Mouse (Mus musculus): ENCODE data around the gene Tmem104. TPM values are rescaled to one million over a fixed set of nuclear protein-coding genes. Genes with fewer than 3 reads are reported as not detected.
A peak's percentile ranks its signal among the peaks of the same experiment; 100 is the strongest.

Tmem104 gene
- polyA plus RNA-seq, 1 experiment from 2014 or later: 10.7 TPM

DNA sequence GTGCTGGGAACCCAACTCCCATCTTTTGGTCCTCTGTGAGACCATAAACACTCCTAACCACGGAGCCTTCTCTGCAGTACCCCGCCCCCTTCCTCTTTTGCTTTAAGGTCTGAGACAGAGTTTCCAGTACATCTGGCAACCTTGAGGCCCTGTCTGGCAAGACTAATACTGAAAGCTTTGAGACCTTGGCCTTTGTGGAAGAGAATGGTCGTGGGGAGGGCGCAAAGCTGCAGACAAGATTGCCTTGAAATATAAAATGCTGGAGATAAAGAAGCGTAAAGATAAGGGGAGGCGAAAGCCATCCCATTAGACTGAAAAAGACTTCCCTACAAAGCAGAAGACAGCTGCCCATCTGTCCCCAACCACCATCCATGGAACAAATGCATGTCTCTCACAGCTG is 88.2 kb downstream of the Tmem104 start:
- Histone ChIP-seq H3K27ac (no peak overlapping the region), H3K9me3 (ENCODE audit: control insufficient read depth, low read length) (no peaks in the 10 kb centered on the region), H3K36me3 (replicated peaks; ENCODE audit: control insufficient read depth, insufficient read depth) (0 out of 2 replicates have a peak, but pooled peaks cover 7% of the 10 kb centered on the region), H3K4me2 (replicated peaks) (peak overlapping the region; percentile 65), H3K4me1 (replicated peaks; ENCODE audit: control insufficient read depth, insufficient read depth, low read length) (peaks cover 18% of the 10 kb centered on the region), H3K4me3 (replicated peaks; ENCODE audit: low read length) (peak overlapping the region; percentile 54; the same call in 1 of the 2 replicates), H3K27me3 (ENCODE audit: control insufficient read depth, insufficient read depth, low read length) (no peaks in the 10 kb centered on the region), H3K9ac (peak overlapping the region; percentile 59)
- WGBS: 94% methylated on average over 6 of the region's 6 CpGs
- DNase-seq (ENCODE audit: low spot score) (no peak), ATAC-seq (ENCODE audit: low FRiP score) (no peak)

DNA sequence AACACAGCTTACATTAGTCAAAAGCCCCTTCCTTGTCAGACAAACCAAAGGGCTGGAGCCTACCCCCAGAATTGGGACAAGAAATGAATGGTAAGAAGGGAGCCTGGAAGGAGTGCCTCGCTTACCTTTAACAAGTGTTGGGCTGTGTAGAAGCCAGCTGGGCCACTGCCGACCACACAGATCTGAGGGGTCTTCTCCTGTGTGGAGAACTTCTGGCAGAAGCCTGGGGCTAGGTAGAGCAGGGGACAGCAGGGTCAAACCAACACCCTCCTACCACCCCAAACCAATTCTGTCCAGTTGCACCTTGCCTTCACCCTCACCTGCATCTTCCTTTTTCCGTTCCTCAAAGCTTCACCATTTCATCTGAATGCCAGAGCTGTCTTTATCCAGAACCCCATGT is 88.7 kb downstream of the Tmem104 start:
- H3K4me1 ChIP-seq (replicated peaks; ENCODE audit: control insufficient read depth, insufficient read depth, low read length): peaks cover 18% of the 10 kb centered on the region
- ATAC-seq (ENCODE audit: low FRiP score): no peak
- H3K4me2 ChIP-seq (replicated peaks): peak overlapping the region; percentile 65
- 63% methylated on average over 3 of the region's 3 CpGs for WGBS
- peak overlapping the region; percentile 54 for H3K4me3 ChIP-seq (replicated peaks; ENCODE audit: low read length)
- H3K9me3 ChIP-seq (ENCODE audit: control insufficient read depth, low read length): no peaks in the 10 kb centered on the region
- H3K27ac ChIP-seq: peak overlapping the region; percentile 85; the same call in 1 of the 2 replicates
- 0 out of 2 replicates have a peak, but pooled peaks cover 7% of the 10 kb centered on the region for H3K36me3 ChIP-seq (replicated peaks; ENCODE audit: control insufficient read depth, insufficient read depth)
- peak overlapping the region; percentile 59 for H3K9ac ChIP-seq
- H3K27me3 ChIP-seq (ENCODE audit: control insufficient read depth, insufficient read depth, low read length): no peaks in the 10 kb centered on the region
- no peak for DNase-seq (ENCODE audit: low spot score)

- peak; percentile 100 for DNase-seq (ENCODE audit: low spot score)
- peak within 1 kb of the TSS; percentile 85 for H3K27ac ChIP-seq
- WGBS: under 1% methylated on average over 42 of the region's 42 CpGs
Observed at GRCm38 (mm10) chr11:115276780-115277603, 89.7 kb downstream of the Tmem104 start, which contains the start of gene Fdxr. TSS of gene Fdxr (minus strand) at chr11:115277050.

GRCm38 (mm10) chr11:115277604-115277975 is 90.3 kb downstream of the Tmem104 start:
- Histone ChIP-seq H3K9ac (peak overlapping the region; percentile 63), H3K4me2 (replicated peaks) (peak overlapping the region; percentile 74), H3K4me3 (replicated peaks; ENCODE audit: low read length) (peak overlapping the region; percentile 54), H3K36me3 (replicated peaks; ENCODE audit: control insufficient read depth, insufficient read depth) (0 out of 2 replicates have a peak, but pooled peaks cover 2% of the 10 kb centered on the region), H3K27me3 (ENCODE audit: control insufficient read depth, insufficient read depth, low read length) (no peaks in the 10 kb centered on the region), H3K9me3 (ENCODE audit: control insufficient read depth, low read length) (no peaks in the 10 kb centered on the region), H3K27ac (peak overlapping the region; percentile 76), H3K4me1 (replicated peaks; ENCODE audit: control insufficient read depth, insufficient read depth, low read length) (peaks cover 18% of the 10 kb centered on the region)
- 19% methylated on average over 7 of the region's 7 CpGs for WGBS
- DNase-seq (ENCODE audit: low spot score) (no peak), ATAC-seq (ENCODE audit: low FRiP score) (no peak)

More at GRCm38 (mm10) chr11:115276780-115277603, 89.7 kb downstream of the Tmem104 start, which contains the start of gene Fdxr:
- Histone ChIP-seq H3K27me3 (ENCODE audit: control insufficient read depth, insufficient read depth, low read length) (no peaks in the 10 kb centered on the region), H3K4me2 (replicated peaks) (peak within 1 kb of the TSS; percentile 74), H3K36me3 (replicated peaks; ENCODE audit: control insufficient read depth, insufficient read depth) (0 out of 2 replicates have a peak, but pooled peaks cover 7% of the 10 kb centered on the region), H3K4me3 (replicated peaks; ENCODE audit: low read length) (peak within 1 kb of the TSS; percentile 54), H3K4me1 (replicated peaks; ENCODE audit: control insufficient read depth, insufficient read depth, low read length) (peaks cover 18% of the 10 kb centered on the region), H3K9ac (peak within 1 kb of the TSS; percentile 63), H3K9me3 (ENCODE audit: control insufficient read depth, low read length) (no peaks in the 10 kb centered on the region)
- ATAC-seq (ENCODE audit: low FRiP score): peak; percentile 96

GRCm38 (mm10) chr11:115278176-115278575 is 90.9 kb downstream of the Tmem104 start:
- H3K27me3 ChIP-seq (ENCODE audit: control insufficient read depth, insufficient read depth, low read length): no peaks in the 10 kb centered on the region
- H3K4me3 ChIP-seq (replicated peaks; ENCODE audit: low read length): no peak overlapping the region
- ATAC-seq (ENCODE audit: low FRiP score) (no peak), DNase-seq (ENCODE audit: low spot score) (no peak)
- H3K9me3 ChIP-seq (ENCODE audit: control insufficient read depth, low read length): no peaks in the 10 kb centered on the region
- peaks cover 18% of the 10 kb centered on the region for H3K4me1 ChIP-seq (replicated peaks; ENCODE audit: control insufficient read depth, insufficient read depth, low read length)
- H3K9ac ChIP-seq: no peak overlapping the region
- no peak overlapping the region for H3K27ac ChIP-seq
- H3K4me2 ChIP-seq (replicated peaks): 0 out of 2 replicates have a peak overlapping the region, but pooled peaks have one; percentile 74
- H3K36me3 ChIP-seq (replicated peaks; ENCODE audit: control insufficient read depth, insufficient read depth): no peaks in the 10 kb centered on the region
- WGBS: 83% methylated on average over 6 of the region's 6 CpGs

- Histone ChIP-seq H3K27ac (no peak overlapping the region), H3K4me3 (replicated peaks; ENCODE audit: low read length) (no peak overlapping the region), H3K36me3 (replicated peaks; ENCODE audit: control insufficient read depth, insufficient read depth) (no peaks in the 10 kb centered on the region), H3K27me3 (ENCODE audit: control insufficient read depth, insufficient read depth, low read length) (no peaks in the 10 kb centered on the region), H3K4me2 (replicated peaks) (no peak overlapping the region), H3K4me1 (replicated peaks; ENCODE audit: control insufficient read depth, insufficient read depth, low read length) (peaks cover 18% of the 10 kb centered on the region), H3K9ac (no peak overlapping the region), H3K9me3 (ENCODE audit: control insufficient read depth, low read length) (no peaks in the 10 kb centered on the region)
- no peak for ATAC-seq (ENCODE audit: low FRiP score)
- no peak for DNase-seq (ENCODE audit: low spot score)
- 74% methylated on average over 1 of the region's 1 CpGs for WGBS
Observed at GRCm38 (mm10) chr11:115279726-115280125, 92.4 kb downstream of the Tmem104 start.

DNA sequence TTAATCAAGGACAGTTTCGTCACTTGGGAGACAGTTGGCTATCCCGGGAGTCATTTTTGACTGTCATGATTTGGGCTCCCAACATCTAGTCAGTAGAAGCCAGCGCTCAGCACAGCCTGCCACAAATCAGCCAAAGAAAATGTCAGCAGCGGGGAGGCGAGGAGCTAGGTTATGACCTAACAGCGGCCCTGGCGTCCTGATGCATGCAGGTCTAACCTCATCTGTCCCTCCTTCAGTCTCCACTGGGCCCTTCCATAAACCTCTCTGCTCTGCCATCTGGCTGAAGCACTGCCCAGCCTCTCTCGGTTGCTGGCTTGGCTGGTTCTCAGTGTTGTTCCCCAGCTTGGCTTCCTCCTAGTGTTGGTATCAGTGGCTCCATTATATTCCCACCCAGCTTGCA is 95.0 kb downstream of the Tmem104 start:
- no peaks in the 10 kb centered on the region for H3K36me3 ChIP-seq (replicated peaks; ENCODE audit: control insufficient read depth, insufficient read depth)
- H3K27me3 ChIP-seq (ENCODE audit: control insufficient read depth, insufficient read depth, low read length): no peaks in the 10 kb centered on the region
- no peaks in the 10 kb centered on the region for H3K9me3 ChIP-seq (ENCODE audit: control insufficient read depth, low read length)
- no peak overlapping the region for H3K9ac ChIP-seq
- H3K27ac ChIP-seq: 0 out of 2 replicates have a peak overlapping the region, but pooled peaks have one; percentile 9
- peaks cover 9% of the 10 kb centered on the region; the same call in 1 of the 2 replicates for H3K4me1 ChIP-seq (replicated peaks; ENCODE audit: control insufficient read depth, insufficient read depth, low read length)
- DNase-seq (ENCODE audit: low spot score): no peak
- no peak overlapping the region for H3K4me3 ChIP-seq (replicated peaks; ENCODE audit: low read length)
- no peak overlapping the region for H3K4me2 ChIP-seq (replicated peaks)
- WGBS: 76% methylated on average over 8 of the region's 8 CpGs
- no peak for ATAC-seq (ENCODE audit: low FRiP score)

DNA sequence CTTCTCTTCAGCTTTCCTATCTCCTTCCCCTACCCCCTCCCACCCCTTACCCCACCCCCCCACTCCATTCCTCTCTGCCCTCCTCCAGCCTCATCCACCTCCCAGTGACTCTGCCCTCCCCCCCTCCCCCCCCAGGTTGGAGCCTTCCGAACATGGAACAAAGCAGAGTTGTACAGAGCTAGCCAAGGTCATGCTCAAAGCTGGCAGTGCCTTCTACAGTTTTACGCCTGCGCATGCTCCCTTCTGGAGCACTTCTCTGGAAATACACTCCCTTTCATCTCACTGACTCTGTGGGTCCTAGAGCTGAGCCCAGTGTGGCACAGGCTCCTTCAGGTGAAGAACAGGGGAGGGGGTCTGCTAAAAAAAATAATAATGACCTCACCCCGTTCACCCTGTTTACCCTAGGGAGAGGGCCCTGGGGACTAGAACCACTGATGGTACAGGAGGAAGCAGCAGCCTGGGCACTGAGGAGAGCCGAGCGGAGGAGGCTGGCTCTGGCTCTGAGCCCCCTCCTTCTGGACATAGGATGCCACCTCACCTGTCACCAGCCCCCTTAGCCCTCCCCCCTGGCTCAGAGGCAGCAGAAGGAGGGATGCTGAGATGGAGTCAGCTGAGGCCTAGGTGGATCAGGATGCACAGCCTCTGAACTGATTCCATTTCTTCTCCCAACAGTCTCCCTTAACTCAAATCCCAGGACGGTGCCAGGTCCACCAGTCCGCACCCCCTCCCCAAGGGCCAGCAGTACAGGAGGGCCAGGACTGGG is 95.6 kb downstream of the Tmem104 start:
- DNase-seq (ENCODE audit: low spot score) (no peak), ATAC-seq (ENCODE audit: low FRiP score) (no peak)
- Histone ChIP-seq H3K9ac (no peak overlapping the region), H3K27me3 (ENCODE audit: control insufficient read depth, insufficient read depth, low read length) (no peaks in the 10 kb centered on the region), H3K4me2 (replicated peaks) (no peak overlapping the region), H3K4me1 (replicated peaks; ENCODE audit: control insufficient read depth, insufficient read depth, low read length) (0 out of 2 replicates have a peak, but pooled peaks cover 5% of the 10 kb centered on the region), H3K9me3 (ENCODE audit: control insufficient read depth, low read length) (no peaks in the 10 kb centered on the region), H3K4me3 (replicated peaks; ENCODE audit: low read length) (no peak overlapping the region), H3K36me3 (replicated peaks; ENCODE audit: control insufficient read depth, insufficient read depth) (no peaks in the 10 kb centered on the region), H3K27ac (no peak overlapping the region)
- WGBS: 78% methylated on average over 8 of the region's 8 CpGs

DNA sequence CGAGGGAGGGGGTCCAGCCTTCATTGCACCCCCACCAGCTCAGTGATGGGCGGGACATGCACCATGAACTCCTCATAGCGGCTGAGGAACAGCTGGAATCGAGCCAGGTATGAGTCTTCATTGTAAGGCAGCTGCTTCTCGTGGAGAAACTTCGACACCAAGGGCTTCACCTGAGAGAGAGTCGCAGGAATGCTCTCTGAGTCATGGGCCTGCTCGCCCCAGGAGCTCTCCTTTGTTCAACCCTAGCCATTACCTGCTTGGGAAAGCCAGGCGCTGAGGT is 96.1 kb downstream of the Tmem104 start:
- Histone ChIP-seq H3K9ac (no peak overlapping the region), H3K4me3 (replicated peaks; ENCODE audit: low read length) (no peak overlapping the region), H3K4me1 (replicated peaks; ENCODE audit: control insufficient read depth, insufficient read depth, low read length) (0 out of 2 replicates have a peak, but pooled peaks cover 5% of the 10 kb centered on the region), H3K9me3 (ENCODE audit: control insufficient read depth, low read length) (no peaks in the 10 kb centered on the region), H3K27ac (no peak overlapping the region), H3K36me3 (replicated peaks; ENCODE audit: control insufficient read depth, insufficient read depth) (no peaks in the 10 kb centered on the region), H3K27me3 (ENCODE audit: control insufficient read depth, insufficient read depth, low read length) (no peaks in the 10 kb centered on the region), H3K4me2 (replicated peaks) (no peak overlapping the region)
- WGBS: 76% methylated on average over 9 of the region's 9 CpGs
- DNase-seq (ENCODE audit: low spot score): no peak
- ATAC-seq (ENCODE audit: low FRiP score): no peak

Measured in hindbrain, embryonic 14.5 days (tissue).